Mouse (Mus musculus): Measurements from ENCODE around the gene Bco2.

Bco2 gene

DNA sequence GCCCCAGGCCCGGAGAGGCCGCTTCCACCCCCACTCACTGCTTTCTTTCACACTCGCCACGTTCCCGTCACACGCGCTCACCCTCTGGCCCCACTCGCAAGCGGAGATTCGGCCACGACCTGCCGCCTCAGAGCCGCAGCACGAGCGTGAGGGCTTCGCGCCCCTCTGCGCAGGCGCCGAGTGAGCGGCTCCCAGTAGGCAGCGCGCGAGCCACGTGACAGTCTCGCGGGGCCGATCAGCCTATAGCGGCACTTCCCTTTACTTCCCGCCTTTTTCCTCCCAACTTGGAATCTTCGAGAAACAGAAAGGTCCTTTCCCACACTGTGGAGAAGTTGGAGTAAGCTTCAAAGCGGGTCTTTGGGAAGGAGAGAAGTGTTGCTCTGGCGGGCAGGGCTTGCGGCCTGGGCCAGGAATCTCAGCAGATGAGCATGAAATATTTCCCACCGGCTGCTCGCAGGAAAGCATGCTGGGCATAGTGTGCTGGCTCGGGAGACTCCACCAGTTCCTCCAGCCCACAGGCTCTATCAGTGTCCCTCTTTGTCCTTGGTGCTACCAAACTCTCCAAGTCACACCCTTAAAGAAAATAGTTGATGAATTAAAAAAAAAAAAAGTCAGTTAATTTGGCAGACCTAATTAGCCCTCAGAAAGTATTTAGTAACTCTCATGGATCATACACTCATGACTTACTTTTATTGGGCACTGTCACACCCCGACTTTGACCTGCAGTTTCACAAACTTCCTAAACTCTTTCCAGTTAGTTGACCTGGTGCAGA is 6.3 kb upstream of the Bco2 start, which contains the start of gene Tex12:
TSS of gene Tex12 (minus strand) at position 181 of the 773 bp plus-strand sequence.
- no peak for DNase-seq (ENCODE audit: low spot score)

DNA sequence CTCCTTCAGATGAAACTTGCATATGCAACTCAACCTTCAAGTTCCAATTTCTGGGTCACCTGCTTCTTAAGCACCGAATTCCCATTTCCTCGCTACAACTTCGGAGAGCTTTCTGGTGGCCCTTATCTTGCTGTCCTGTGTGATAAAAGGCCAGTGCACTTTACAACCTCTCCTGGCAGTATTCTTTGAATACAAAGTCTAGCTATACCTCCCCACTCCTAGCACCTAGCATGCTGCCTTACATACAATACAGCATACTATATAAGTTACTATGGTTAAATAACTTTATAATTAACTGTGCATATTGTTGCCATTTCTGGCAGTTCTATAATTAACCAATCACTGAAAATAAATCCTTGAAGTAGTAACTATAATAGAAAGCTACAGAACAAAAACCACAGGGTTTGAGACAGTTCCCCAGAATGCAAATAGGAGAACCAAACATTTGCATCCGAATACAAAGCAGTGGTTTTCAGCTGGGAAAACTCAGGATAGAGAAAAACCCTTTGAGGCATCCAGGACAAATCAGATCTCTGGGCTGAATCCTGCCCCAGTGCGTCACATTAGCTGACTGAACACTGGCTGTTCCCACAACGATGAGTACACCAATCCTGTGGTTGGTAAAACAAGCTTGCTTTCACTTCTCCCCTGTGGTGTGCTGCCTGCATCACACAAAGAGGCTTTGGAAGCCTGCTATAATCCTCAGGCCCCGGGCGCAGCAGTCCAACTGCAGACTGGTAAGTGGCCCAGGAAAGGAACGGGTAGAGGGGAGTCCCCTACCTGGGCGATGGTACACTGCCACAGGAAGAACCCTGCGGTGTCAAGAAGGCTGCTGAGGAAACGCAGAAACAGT is 514 bp downstream of the Bco2 start, which contains the start of gene Il18:
TSS of gene Il18 (plus strand) at position 587 of the 853 bp plus-strand sequence.
- DNase-seq (ENCODE audit: low spot score): peak; percentile 59

DNA sequence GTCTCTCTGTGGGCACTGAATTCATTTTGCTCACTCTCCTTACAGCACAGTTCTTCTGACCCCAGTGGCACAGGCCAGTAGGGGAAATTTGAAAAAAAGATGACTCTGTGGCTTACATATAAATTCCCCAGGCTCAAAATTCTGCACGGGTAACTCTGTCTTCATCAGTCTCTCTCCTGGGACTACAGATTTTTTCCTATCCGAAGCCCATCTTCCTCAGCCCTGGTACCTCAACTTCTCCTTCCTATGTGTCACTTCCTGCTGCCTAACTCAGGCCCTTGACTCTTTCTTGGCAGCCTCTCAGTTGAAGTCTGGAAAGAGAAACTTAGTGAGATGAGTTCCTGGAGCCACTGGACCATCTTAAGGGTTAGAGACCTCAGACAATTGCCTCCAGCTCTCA is 1.4 kb downstream of the Bco2 start:
- no peak for DNase-seq (ENCODE audit: low spot score)

DNA sequence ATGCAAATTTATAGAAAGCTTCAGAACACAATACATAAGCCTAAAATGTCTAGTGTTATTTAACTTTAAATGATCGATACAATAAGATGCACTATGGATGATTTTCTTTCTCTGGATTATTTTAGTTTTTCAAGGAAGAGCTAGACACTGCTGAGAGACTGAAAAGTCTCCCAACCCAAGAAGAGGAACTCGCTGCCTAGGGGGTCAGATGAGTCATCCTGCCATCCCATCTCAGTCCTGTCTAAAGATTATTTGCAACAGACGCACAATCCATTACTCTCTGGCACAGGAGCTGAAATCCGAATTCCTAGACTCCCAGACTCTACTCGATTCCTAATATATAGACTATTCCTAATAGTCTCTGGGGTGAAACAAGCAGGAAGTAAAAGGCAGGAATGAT is 2.8 kb downstream of the Bco2 start:
- DNase-seq (ENCODE audit: low spot score): no peak

DNA sequence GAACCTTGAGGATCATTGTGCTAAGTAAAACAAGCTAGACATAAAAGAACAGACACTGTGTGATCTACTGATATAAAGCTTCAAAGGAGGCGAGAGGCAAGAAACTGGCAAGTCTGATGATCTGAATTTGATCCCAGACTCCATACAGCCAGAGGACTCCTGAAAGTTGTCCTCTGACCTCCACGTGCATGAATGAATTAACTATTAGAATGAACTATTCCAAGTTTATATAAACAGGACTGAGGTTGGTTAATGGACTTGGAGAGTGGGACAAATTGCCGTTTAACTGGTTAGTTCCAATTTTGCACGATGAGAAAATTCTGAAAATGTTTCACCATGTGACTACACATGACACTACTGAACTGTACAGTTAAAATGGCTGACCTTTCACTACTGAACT is 6.0 kb downstream of the Bco2 start:
- no peak for DNase-seq (ENCODE audit: low spot score)

DNA sequence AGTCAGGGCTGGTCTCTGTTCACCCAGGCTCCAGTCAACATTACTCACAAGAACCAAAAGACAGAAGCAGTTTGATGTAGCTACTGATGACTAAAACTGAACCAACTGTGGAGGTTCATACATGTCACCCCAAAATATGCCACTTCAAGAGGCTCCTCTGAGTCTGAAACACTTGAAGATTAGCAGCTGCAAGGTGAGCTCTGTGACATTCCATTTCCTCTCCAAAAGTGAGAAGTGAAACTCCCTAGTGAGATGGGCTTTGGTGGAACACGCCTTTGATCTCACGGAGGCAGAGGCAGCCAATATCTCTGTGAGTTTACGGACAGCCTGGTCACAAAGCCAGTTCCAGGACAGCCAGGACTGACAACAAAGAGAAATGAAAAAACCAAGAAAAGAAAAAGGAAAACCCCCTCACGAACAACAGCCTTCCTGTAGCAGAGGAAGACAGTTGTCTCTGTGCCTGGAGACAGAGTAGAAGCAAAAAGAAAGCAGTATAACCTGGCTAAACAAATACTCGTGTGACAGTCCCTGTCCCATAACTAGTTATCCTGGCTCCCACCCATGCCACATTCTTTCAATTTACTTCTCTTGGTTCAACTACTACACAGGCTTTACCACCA is 7.0 kb downstream of the Bco2 start:
- peak; percentile 13 for DNase-seq (ENCODE audit: low spot score)

DNA sequence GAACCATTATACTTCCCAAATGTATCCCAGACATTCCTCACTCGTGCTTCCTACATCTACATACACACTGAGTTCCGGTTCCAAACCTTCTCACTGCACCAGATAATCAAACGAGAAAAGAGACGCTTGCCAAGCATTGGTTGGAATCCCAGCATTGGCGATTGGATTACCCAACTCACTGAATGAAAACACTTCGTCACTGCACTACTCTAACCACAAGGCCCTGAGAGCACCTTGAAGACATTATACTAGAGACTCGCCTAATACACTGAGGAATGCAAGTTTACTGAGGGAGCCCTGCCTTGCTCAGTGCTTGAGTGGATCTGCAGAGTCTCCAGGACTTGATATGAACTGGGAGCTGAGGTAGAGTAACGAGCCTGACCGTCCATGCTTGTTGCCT is 12.6 kb downstream of the Bco2 start:
- DNase-seq (ENCODE audit: low spot score): no peak

DNA sequence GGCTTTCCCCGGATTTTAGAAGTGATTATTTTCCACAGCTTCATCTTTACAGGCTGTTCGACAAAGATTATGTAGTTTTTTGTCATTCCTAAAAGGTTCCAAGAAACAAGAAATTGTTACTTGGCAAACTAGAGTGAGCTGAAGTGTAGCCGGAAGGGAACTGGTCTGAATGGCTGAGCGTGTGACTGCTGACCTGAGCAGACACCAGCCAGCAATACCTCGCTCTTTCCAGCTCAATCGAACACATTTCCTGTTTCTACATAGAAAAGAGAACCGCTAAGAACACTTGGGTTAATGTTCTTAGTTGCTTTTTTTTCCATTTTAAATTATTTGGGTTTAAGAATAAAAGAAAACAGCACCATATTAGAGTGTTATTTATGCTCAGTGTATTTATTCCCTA is 14.8 kb downstream of the Bco2 start:
- no peak for DNase-seq (ENCODE audit: low spot score)

DNA sequence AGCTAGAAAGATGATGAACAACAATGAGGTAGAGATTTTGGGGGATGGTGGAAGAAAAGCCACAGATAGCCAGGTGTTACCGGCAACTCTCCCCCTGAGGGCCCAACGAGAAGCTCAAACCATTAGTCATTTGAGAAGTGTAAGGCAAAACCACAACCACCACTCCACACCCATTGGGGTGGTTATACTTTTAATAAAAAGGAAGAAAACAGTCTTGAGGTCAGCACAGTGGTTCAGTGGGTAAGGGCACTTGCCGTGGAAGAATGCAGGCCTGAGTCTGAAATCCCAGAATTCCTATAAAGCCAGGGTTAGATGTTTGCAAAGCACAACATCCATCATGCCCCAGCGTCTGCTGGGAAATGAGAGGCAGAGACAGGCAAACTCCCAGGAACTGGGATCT is 17.7 kb downstream of the Bco2 start:
- no peak for DNase-seq (ENCODE audit: low spot score)

DNA sequence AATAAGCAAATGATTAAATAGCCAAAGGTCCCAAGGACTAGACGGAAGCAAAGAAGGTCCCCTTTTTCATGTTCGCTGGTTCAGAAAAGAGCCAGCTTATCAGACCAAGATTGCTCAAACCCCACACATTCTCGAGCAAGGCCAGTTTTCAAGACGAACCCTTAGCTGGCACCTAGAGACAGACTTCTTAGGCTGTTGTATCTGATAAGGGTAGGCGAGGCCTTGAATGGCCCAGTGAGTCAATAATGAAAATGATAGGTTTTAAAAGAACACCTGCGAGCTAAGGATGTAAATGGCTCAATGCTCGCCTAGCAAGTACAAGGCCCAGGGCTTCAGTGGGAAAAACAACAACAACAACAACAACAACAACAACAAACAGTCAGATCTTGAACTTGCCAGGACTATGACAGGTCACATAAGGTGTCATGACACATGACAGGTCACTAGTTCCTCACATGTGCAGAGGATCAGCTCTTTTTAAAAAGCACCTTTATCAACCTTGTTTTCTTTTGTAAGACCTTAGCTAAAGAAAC is 18.3 kb downstream of the Bco2 start:
- DNase-seq (ENCODE audit: low spot score): no peak

DNA sequence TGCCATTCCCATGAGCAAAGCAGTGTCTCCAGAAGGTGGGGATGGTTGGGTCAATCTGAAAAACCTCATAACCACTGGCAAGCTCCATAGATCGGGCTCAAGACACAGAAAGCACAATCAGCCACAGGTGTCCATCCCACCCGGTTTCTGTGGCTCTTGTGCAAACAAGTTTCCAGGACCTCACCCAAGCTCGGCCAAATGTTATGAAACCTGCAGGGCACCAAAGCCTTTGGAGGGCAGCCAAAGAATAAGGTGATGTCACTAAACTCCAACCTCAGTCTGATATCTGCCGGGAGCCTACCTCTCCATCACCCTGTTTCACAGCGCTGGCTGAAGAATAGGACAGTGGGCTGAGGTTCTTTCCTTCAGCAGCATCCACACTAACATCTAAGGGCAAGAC is 19.1 kb downstream of the Bco2 start:
- no peak for DNase-seq (ENCODE audit: low spot score)

DNA sequence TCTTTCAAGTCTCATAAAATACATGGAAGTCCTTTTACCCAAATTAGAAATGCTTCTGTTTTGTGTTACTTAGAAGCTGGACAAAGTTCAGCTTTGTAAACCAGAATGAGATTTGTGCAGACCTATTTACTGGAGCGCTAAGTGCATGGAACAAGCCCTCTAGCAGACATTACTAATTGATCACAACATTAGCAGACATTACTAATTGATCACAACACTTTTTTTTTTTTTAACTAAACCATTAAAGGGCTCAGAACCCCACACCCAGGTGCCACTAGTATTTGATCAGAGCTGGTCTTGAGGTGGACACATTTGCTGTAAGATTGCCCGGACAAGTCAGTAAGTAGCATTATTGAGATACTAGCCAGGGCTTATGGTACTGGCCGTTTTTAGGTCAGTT is 21.2 kb downstream of the Bco2 start:
- no peak for DNase-seq (ENCODE audit: low spot score)

DNA sequence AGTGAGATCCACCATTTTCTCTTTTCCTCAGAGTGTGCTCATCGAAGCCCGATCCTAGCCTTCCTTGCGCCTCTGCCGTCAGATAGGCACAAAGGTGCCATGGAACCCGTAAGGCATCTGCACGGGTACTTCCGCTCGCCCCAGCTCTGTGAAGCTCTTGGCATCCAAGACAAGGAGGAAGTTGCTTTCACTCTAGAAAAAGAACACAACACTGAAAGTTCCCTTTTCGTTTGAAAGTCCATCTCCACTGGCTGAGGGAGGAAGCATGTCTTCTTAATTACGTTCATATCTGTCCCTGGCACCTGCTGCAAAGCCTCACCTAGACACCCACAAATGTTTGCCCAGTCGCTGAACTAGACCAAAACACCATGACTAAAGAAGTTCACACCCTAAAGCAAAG is 21.7 kb downstream of the Bco2 start:
- DNase-seq (ENCODE audit: low spot score): peak; percentile 52

DNA sequence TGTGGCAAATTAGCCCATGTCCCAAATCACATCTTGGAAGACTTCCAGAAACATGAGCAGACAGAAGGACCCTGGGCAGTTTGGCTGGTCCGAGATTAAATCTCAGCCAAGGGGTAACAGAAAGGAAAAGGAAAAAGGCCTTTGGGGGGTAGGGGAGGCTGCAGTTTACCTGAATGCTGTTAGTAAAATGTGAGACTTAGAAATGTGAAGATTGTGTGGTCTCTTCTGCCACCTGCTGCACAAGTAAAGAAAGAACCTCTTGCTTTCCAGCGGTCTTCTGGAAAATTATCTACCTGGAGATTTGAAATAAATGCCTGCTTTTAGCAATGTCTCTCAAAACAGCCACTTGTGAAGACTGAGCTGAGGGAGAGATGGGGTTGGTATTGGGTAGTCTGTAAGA is 24.1 kb downstream of the Bco2 start:
- DNase-seq (ENCODE audit: low spot score): peak; percentile 23

DNA sequence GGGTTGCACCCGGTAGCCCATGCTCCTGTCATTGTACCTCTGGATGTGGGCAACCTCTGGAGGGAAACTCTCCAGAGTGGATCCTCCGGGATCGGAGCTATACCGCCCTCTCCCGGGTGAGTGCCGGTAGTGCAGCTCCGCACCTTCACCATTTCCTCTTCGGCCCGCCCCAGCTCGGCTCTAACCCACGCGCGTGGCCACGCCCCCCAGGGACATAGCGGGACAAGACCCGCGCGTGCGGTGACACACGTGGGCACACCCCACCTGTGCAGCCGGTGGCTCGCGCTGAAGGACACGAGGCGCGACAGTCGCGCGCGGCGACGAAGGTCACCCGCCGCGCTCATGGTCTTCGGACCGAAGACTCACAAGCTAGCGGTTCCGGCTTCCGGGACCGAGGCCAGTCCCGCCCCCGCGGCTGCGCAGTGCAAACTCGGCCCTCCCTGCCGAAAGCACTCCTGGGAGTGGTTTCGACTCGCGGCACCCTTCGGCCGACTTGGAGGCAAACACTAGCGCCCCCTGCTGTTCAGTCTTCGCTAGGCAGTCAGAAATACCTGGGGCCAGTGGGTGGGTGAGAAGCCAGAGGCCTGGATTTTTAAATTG is 26.6 kb downstream of the Bco2 start, which contains the start of gene Pts:
TSS of gene Pts (minus strand) at position 432 of the 600 bp plus-strand sequence.
- peak; percentile 97 for DNase-seq (ENCODE audit: low spot score)

DNA sequence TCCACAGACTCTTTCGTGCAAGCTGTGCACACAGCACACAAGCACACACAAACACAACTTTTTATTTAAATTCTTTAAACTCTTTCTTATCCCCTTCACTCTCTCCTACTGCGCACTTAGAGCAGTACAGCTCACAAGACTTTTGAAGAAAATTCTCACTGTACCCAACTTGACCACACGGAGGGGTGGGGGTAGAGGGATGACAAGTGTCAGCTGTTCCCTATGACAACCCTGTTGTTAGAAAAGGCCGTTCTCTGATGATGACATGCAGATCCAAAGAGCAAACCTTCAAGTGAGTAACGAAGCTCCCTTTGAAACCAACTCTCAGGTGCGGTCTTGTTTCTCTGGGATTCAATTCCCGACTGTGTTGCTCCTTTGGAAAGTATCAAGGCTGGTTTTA is 27.1 kb downstream of the Bco2 start:
- DNase-seq (ENCODE audit: low spot score): peak; percentile 56

DNA sequence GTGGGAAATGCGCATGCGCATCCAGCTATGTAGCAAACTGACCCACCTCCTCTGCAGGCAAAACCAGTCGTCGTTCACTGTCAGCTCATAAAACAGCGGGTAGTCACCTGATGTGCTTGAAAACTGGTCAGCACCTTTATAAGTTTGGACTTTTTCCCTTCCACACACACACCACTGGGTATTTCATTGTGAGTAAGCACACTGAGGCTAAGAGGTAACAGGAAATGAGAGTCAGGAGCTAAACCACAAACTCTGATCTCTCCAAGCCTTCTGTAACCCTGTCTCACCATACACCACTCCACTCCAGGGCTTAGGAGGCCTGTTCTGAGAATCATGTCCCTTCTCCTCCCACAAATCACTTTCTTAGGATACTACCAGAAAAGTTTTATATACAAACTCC is 29.4 kb downstream of the Bco2 start:
- no peak for DNase-seq (ENCODE audit: low spot score)

DNA sequence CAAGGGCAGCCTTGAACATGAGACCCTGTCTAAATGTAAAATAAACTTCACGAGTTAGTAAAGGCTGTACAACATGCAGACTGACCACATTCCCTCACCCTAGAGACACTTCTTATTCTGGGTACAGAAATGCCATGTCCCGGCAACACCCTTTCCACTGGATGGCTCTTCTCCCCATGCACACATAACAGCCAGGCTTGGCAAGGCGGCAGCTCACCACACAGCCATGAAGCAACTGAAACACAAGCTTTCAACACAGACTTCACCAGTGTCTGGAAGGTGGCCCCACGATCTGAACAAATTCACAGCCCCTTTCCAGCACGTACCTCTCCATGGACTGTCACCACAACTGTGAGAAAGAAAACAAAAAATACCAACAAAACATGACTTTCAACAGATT is 30.0 kb downstream of the Bco2 start:
- DNase-seq (ENCODE audit: low spot score): no peak

DNA sequence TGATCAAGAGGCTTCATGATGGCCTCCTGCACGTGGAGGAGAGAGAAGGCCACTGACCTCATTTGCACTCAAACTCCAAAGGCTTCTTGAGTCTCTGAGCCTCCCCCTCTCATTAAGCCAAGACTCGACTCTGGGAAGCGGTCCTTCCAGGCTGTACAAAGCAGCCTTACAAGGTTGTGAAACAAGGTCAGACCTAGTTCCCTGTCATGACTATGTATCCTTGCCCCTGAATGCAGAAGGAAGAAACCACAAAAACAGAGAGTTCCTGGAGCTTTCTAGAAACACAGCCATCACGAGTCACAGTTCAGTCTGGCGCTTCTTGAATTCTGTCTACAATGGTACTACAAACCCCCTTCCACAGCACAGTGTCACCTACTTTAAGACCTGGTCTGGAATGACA is 32.4 kb downstream of the Bco2 start:
- DNase-seq (ENCODE audit: low spot score): no peak

DNA sequence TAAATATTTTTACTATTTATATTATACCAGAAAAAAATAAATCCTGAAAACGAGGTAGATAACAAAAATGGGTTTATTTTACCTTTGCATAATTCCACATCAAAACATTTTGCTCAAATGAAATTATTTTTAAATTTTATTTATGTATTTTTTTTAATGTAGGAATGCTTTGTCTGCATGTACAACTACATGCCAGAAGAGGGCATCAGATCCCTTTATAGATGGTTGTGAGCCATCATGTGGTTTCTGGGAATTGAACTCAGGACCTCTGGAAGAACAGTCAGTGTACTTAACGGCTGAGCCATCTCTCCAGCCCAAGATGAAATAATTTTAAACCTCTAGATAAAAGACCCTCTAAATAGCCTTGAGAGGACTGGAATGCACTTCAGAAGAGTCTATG is 33.4 kb downstream of the Bco2 start:
- no peak for DNase-seq (ENCODE audit: low spot score)

DNA sequence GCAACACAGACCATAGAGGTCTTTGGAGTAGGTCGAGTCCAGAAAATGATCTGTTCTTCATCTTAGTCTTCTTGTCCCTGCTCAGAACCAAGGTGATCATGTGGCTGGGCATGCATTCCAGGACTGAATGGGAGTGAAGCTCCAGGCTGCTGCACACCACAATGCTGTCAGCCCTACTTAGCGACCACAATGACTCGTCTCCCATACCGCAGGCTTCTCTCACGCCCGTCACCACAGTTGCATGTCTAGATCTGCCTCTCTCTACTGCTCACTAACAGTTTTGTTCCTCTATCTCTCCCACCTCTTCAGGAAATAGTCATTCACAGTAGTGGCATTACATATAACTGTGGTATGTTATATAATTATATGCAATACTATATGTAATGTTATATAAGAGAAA is 34.2 kb downstream of the Bco2 start:
- no peak for DNase-seq (ENCODE audit: low spot score)

DNA sequence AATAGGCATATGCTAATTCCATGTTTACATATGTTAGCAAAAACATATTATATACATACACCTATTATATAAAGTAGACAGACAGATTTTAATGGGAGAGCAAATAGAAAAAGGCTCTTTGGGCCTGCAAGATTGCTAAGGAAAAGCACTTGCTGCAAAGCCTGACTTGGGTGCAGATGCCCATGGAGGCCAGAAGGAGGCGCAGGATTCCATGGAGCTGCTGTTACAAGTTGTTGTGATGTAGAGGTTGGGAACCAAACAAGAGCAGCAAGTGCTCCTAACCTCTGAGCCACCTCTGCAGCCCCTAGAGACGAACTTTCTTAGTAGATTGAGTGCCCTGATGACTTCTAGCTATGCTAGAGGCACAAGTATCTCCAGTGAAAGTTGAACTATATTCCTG is 36.2 kb downstream of the Bco2 start:
- DNase-seq (ENCODE audit: low spot score): peak; percentile 16

All from T-cell, adult 2 months (primary cell).